Mouse (Mus musculus) left cerebral cortex, postnatal 4 days (tissue): ENCODE results near the gene Txnrd1. TPM values are rescaled to one million over a fixed set of nuclear protein-coding genes. Genes with fewer than 3 reads are reported as not detected.

Source experiments
- DNase-seq: peaks from one replicate; pipeline ENCODE4 v3.0.0-alpha.2; 2022
- intact Hi-C: fragments of 180-260 bp; cut with DNase I; formaldehyde crosslinking; loops from one replicate; pipeline ENCODE4 v1.15.1; 2025
- total RNA-seq, 2 experiments: library from RNA; stranded (reverse); gene quantifications; 2 replicates each; pipeline ENCODE4 v1.2.3; 2021

The Txnrd1 gene
- total RNA-seq, 2 experiments from 2014 or later, result 90.2 to 94.2 TPM

- intact Hi-C loops, result loop anchor here (5.0 kb wide), 1 partner anchor 378 kb away; no protein-coding TSS in a partner anchor
- peak; percentile 66 for DNase-seq
Measured at GRCm38 (mm10) chr10:82909382-82909781, 75.6 kb downstream of the Txnrd1 start.

DNA sequence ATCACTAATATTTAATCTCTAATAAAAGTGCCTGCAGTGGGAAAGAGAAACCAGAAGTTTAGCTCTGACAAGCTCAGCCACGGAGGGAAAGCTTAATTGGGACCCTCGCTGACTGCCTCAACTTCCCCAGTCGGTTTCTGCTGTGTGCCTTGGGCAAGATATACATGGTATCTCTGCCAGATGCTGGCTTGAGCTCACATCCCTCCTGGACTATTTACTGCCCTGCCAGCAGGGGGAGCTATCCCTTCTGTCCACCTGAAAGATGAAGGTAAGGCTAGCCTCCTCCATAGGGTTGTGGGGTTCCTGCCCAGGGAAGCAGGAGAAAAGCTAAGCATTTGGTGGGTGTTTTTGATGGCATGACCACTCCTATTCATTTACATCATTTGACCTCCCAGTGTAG, 76.4 kb downstream of the Txnrd1 start:
- intact Hi-C loops, result no loop called here
- DNase-seq, result no peak

- intact Hi-C loops, result no loop called here
Measured at GRCm38 (mm10) chr10:82913238-82913637, 79.5 kb downstream of the Txnrd1 start.

GRCm38 (mm10) chr10:82913772-82914171, 80.0 kb downstream of the Txnrd1 start:
- intact Hi-C loops, result no loop called here
- DNase-seq, result no peak

More at GRCm38 (mm10) chr10:82913238-82913637, 79.5 kb downstream of the Txnrd1 start:
- no peak for DNase-seq

DNA sequence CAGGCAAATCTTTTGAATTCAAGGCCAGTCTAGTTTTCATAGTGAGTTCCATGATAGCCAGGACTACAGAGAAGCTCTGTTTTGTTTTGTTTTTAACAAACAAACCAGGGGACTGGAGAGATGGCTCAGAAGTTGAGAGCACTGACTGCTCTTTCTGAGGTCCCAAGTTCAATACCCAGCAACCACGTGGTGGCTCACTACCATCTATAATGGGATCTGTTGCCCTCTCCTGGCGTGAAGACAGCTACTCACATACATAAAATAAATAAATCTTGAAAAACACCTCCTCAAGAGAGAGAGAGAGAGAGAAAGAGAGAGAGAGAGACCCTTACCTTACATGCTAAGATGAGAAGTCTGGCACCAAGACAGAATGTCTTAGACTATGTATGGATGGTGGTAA, 84.9 kb downstream of the Txnrd1 start:
- intact Hi-C loops, result no loop called here
- DNase-seq, result no peak

- no peak for DNase-seq
- intact Hi-C loops, result no loop called here
Measured at GRCm38 (mm10) chr10:82919404-82919980, 85.7 kb downstream of the Txnrd1 start.

DNA sequence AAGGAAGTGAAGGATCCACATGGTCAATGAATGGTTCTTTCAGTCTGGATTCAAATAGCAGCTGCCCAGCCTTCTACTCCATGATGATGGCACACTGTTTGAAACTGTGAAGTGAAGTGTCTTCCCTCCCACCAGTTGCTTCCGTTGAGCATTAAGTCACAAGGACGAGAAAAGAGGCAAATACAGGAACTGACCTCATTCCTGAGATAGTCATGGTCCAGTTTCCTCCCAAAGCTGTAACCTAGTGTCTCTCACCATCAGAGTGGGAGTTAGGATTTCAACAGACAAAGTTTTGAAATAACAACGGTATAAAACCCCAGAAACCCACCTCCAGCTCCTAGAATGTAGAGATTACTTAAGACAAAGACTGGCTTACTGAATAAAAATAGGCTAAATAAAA, 89.8 kb downstream of the Txnrd1 start:
- no peak for DNase-seq
- intact Hi-C loops, result no loop called here

- intact Hi-C loops, result no loop called here
- DNase-seq, result no peak
Measured at GRCm38 (mm10) chr10:82924750-82925149, 91.0 kb downstream of the Txnrd1 start.

DNA sequence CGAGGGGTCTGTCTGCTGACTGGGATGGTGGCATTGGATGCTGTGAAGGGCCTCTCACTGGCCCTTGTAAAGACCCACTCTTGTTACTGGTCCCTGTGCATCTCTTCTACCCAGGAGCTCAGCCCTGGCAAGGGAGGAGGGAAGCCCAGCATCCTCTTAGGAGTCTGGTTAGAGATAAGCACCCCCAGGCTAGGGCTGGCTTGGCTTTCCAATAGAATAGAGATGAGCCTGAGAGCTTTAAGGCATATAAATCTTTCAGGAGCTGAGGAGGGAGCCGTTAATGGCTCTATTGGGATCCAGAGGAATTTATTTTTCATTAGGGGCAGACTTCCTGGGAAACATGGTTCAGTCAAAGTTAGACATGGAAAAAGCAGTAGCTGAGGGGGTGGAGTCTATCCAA, 91.9 kb downstream of the Txnrd1 start:
- no peak for DNase-seq
- intact Hi-C loops, result no loop called here

DNA sequence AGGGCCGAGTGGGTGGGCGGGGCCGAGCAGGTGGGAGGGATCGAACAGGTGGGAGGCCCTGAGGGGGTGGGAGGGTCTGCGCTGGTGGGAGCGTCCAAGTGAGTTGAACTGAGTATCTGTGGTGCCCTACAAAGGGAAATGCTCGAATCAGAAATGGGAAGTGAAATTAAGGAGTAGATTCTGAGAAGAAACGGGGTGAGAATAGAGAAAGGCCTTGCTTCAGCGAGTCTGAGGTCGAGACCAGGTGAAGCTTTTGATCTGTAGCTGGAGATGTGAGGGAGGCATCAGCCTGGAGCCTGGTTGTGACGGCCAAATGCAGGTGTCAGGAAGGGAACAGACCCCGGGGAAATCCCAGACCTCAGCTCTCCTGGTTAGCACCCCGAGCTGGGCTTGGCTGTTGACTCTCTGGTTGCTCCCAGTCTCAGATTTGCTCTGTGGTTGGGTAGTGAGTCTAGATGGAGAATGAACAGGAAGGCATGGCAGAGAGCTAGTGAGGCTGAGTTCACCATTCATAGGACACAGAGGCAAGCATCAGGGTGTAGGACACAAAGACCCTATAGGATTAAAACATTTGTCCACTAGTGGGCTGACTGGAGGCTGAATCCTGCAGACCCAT, 101.4 kb downstream of the Txnrd1 start:
- DNase-seq, result no peak

GRCm38 (mm10) chr10:82935774-82936173, 102.0 kb downstream of the Txnrd1 start:
- intact Hi-C loops, result no loop called here
- no peak for DNase-seq

More for the DNA sequence above, 101.4 kb downstream of the Txnrd1 start:
- intact Hi-C loops, result no loop called here

Other genes with a start within 250 kb of the Txnrd1 start
- gene 1190007I07Rik, start 210.7 kb upstream of the Txnrd1 start, total RNA-seq, result 10 to 100 TPM; 14.9 to 15.8 TPM
- 100 to 1,000 TPM in 1 of 2 experiments, 10 to 100 TPM in 1; 97.7 to 101 TPM for gene Tdg, start 204.1 kb upstream of the Txnrd1 start, total RNA-seq
- 1 to 10 TPM; 2.0 to 2.4 TPM for gene Glt8d2, start 143.3 kb upstream of the Txnrd1 start, total RNA-seq
- gene Hcfc2, start 137.8 kb upstream of the Txnrd1 start, total RNA-seq, result 10 to 100 TPM; 30.9 to 37.9 TPM
- 10 to 100 TPM; 50.6 to 54.3 TPM for gene Nfyb, start 69.8 kb upstream of the Txnrd1 start, total RNA-seq
- gene Eid3, start 32.7 kb downstream of the Txnrd1 start, total RNA-seq, result 1 to 10 TPM; 3.0 to 4.5 TPM
- gene Chst11, start 151.5 kb downstream of the Txnrd1 start, total RNA-seq, result 10 to 100 TPM; 22.4 to 26.0 TPM